Mouse (Mus musculus): ENCODE measurements at regions not wholly inside any gene's neighbourhood (a gene's known extent, or its start where the extent isn't known, plus 50 kb on each side); places are given as distances from the start of the nearest gene placed in this dataset.

- 61% methylated on average over 24 of the region's 24 CpGs for WGBS
- H3K4me3 ChIP-seq = no peak overlapping the region
Measured at GRCm38 (mm10) chr17:45885461-45886336, 146.5 kb downstream of the Vegfa start.

GRCm38 (mm10) chr17:45884021-45884722 is 148.0 kb downstream of the Vegfa start:
- ATAC-seq (ENCODE audit: low FRiP score) = no peak
- Histone ChIP-seq H3K4me3 (no peak overlapping the region), H3K9ac (no peak overlapping the region), H3K27me3 (peaks cover 11% of the 10 kb centered on the region; the same call in 1 of the 2 replicates), H3K4me2 (replicated peaks) (no peak overlapping the region), H3K27ac (no peak overlapping the region), H3K36me3 (no peaks in the 10 kb centered on the region), H3K9me3 (replicated peaks) (no peaks in the 10 kb centered on the region), H3K4me1 (peaks cover 20% of the 10 kb centered on the region)
- WGBS = 67% methylated on average over 9 of the region's 9 CpGs

More at GRCm38 (mm10) chr17:45885461-45886336, 146.5 kb downstream of the Vegfa start:
- H3K4me2 ChIP-seq (replicated peaks) = no peak overlapping the region
- no peak overlapping the region for H3K9ac ChIP-seq
- peaks cover 11% of the 10 kb centered on the region; the same call in 1 of the 2 replicates for H3K27me3 ChIP-seq
- H3K9me3 ChIP-seq (replicated peaks) = no peaks in the 10 kb centered on the region
- no peak overlapping the region for H3K27ac ChIP-seq
- peaks cover 14% of the 10 kb centered on the region for H3K4me1 ChIP-seq
- H3K36me3 ChIP-seq = no peaks in the 10 kb centered on the region
- no peak for ATAC-seq (ENCODE audit: low FRiP score)

- H3K4me2 ChIP-seq (replicated peaks) = no peak overlapping the region
- 79% methylated on average over 3 of the region's 3 CpGs for WGBS
- H3K27ac ChIP-seq = no peak overlapping the region
- no peak overlapping the region for H3K4me3 ChIP-seq
- peaks cover 11% of the 10 kb centered on the region; the same call in 1 of the 2 replicates for H3K27me3 ChIP-seq
- ATAC-seq (ENCODE audit: low FRiP score) = no peak
- H3K9ac ChIP-seq = no peak overlapping the region
- H3K9me3 ChIP-seq (replicated peaks) = no peaks in the 10 kb centered on the region
- H3K4me1 ChIP-seq = peaks cover 15% of the 10 kb centered on the region
- H3K36me3 ChIP-seq = no peaks in the 10 kb centered on the region
Measured at GRCm38 (mm10) chr17:45882682-45883081, 149.0 kb upstream of the 1600014C23Rik start.

- H3K4me3 ChIP-seq = no peak overlapping the region
- H3K27ac ChIP-seq = no peak overlapping the region
- H3K9ac ChIP-seq = no peak overlapping the region
- no peaks in the 10 kb centered on the region for H3K9me3 ChIP-seq (replicated peaks)
- 91% methylated on average over 9 of the region's 9 CpGs for WGBS
- ATAC-seq (ENCODE audit: low FRiP score) = no peak
- H3K4me2 ChIP-seq (replicated peaks) = no peak overlapping the region
- H3K27me3 ChIP-seq = peaks cover 13% of the 10 kb centered on the region; the same call in 1 of the 2 replicates
- peaks cover 9% of the 10 kb centered on the region for H3K4me1 ChIP-seq
- no peaks in the 10 kb centered on the region for H3K36me3 ChIP-seq
Measured at GRCm38 (mm10) chr17:45881284-45881683, 147.6 kb upstream of the 1600014C23Rik start.

GRCm38 (mm10) chr17:45880761-45881160 is 147.1 kb upstream of the 1600014C23Rik start:
- Histone ChIP-seq H3K4me1 (peaks cover 6% of the 10 kb centered on the region; the same call in 1 of the 2 replicates), H3K36me3 (no peaks in the 10 kb centered on the region), H3K27ac (no peak overlapping the region), H3K9ac (no peak overlapping the region), H3K9me3 (replicated peaks) (no peaks in the 10 kb centered on the region), H3K4me3 (no peak overlapping the region), H3K4me2 (replicated peaks) (no peak overlapping the region), H3K27me3 (peaks cover 12% of the 10 kb centered on the region; the same call in 1 of the 2 replicates)
- ATAC-seq (ENCODE audit: low FRiP score) = no peak
- WGBS = 86% methylated on average over 6 of the region's 6 CpGs

- H3K9ac ChIP-seq = no peak overlapping the region
- no peaks in the 10 kb centered on the region for H3K36me3 ChIP-seq
- WGBS = 64% methylated on average over 6 of the region's 6 CpGs
- H3K4me1 ChIP-seq = peaks cover 6% of the 10 kb centered on the region; the same call in 1 of the 2 replicates
- H3K9me3 ChIP-seq (replicated peaks) = no peaks in the 10 kb centered on the region
- no peak overlapping the region for H3K4me2 ChIP-seq (replicated peaks)
- H3K4me3 ChIP-seq = no peak overlapping the region
- no peak overlapping the region for H3K27ac ChIP-seq
- H3K27me3 ChIP-seq = peaks cover 10% of the 10 kb centered on the region; the same call in 1 of the 2 replicates
- ATAC-seq (ENCODE audit: low FRiP score) = 0 out of 2 replicates have a peak, but pooled peaks have one; percentile 30
Measured at GRCm38 (mm10) chr17:45879478-45880250, 146.0 kb upstream of the 1600014C23Rik start.

- Histone ChIP-seq H3K9ac (no peak overlapping the region), H3K4me2 (replicated peaks) (no peak overlapping the region), H3K4me3 (no peak overlapping the region), H3K4me1 (peaks cover 18% of the 10 kb centered on the region), H3K27me3 (peaks cover 11% of the 10 kb centered on the region), H3K36me3 (no peaks in the 10 kb centered on the region), H3K9me3 (replicated peaks) (no peaks in the 10 kb centered on the region), H3K27ac (no peak overlapping the region)
- 84% methylated on average over 6 of the region's 6 CpGs for WGBS
- ATAC-seq (ENCODE audit: low FRiP score) = no peak
Measured at GRCm38 (mm10) chr17:45878394-45878793, 144.8 kb upstream of the 1600014C23Rik start.

GRCm38 (mm10) chr17:45875325-45875724 is 141.7 kb upstream of the 1600014C23Rik start:
- ATAC-seq (ENCODE audit: low FRiP score) = no peak
- no peak overlapping the region for H3K4me3 ChIP-seq
- no peak overlapping the region for H3K4me2 ChIP-seq (replicated peaks)
- no peaks in the 10 kb centered on the region for H3K9me3 ChIP-seq (replicated peaks)
- H3K4me1 ChIP-seq = peaks cover 28% of the 10 kb centered on the region
- peaks cover 23% of the 10 kb centered on the region for H3K27me3 ChIP-seq
- no peaks in the 10 kb centered on the region for H3K36me3 ChIP-seq
- 90% methylated on average over 8 of the region's 8 CpGs for WGBS
- H3K27ac ChIP-seq = no peak overlapping the region
- H3K9ac ChIP-seq = no peak overlapping the region

- Histone ChIP-seq H3K27ac (peak overlapping the region; percentile 73), H3K4me3 (no peak overlapping the region), H3K4me1 (peaks cover 30% of the 10 kb centered on the region), H3K4me2 (replicated peaks) (peak overlapping the region; percentile 40), H3K9ac (0 out of 2 replicates have a peak overlapping the region, but pooled peaks have one; percentile 47), H3K27me3 (peaks cover 23% of the 10 kb centered on the region), H3K36me3 (no peaks in the 10 kb centered on the region), H3K9me3 (replicated peaks) (no peaks in the 10 kb centered on the region)
- peak; percentile 55 for ATAC-seq (ENCODE audit: low FRiP score)
- WGBS = 19% methylated on average over 8 of the region's 8 CpGs
Measured at GRCm38 (mm10) chr17:45873996-45874395, 140.4 kb upstream of the 1600014C23Rik start.

- 4% methylated on average over 21 of the region's 21 CpGs for WGBS
- peak overlapping the region; percentile 73 for H3K27ac ChIP-seq
- peaks cover 23% of the 10 kb centered on the region for H3K27me3 ChIP-seq
- H3K9ac ChIP-seq = peak overlapping the region; percentile 47; the same call in 1 of the 2 replicates
- no peaks in the 10 kb centered on the region for H3K9me3 ChIP-seq (replicated peaks)
- H3K4me3 ChIP-seq = no peak overlapping the region
- peak overlapping the region; percentile 40 for H3K4me2 ChIP-seq (replicated peaks)
- H3K36me3 ChIP-seq = no peaks in the 10 kb centered on the region
- H3K4me1 ChIP-seq = peaks cover 30% of the 10 kb centered on the region
- peak; percentile 79 for ATAC-seq (ENCODE audit: low FRiP score)
Measured at GRCm38 (mm10) chr17:45873200-45873955, 139.7 kb upstream of the 1600014C23Rik start.

Data from hindbrain, embryonic 12.5 days (tissue).